Mouse (Mus musculus): ENCODE results near the gene Cap2.

DNA sequence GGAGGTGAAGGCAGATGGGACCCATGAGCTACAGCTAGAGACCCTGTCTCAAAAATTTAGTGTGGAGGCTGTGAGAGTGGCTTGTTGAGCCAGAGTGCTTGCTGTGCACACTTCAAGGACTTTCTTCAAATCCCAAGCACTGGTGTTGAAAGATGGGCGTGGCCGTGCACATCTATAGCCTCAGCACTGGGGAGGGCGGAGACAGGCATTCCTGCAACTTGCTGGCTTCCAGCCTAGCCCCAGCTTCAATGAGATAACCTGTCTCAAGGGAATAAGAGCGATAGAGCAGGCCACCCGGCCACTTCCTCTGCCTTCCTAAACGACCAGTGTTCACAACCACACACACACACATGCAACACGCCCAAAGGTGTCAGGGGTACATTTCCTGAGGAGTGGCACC is 14.5 kb downstream of the Cap2 start:
- TF ChIP-seq CTCF (IDR thresholded peaks at IDR 0.05; ENCODE audit: control insufficient read depth, insufficient read depth, insufficient read length), result no peak
- no peak for TF ChIP-seq MAX (IDR thresholded peaks at IDR 0.05)
- TF ChIP-seq FOSL1 (IDR thresholded peaks at IDR 0.05; ENCODE audit: insufficient read depth, low read length, poor library complexity, severe bottlenecking), result no peak
- TF ChIP-seq USF1 (IDR thresholded peaks at IDR 0.05; ENCODE audit: low read depth), result no peak
- no peak for TF ChIP-seq CEBPB (IDR thresholded peaks at IDR 0.05; ENCODE audit: low read depth)
- no peak for TF ChIP-seq MYOG (IDR thresholded peaks at IDR 0.05; ENCODE audit: control insufficient read depth, extremely low read depth, insufficient read length)

Data from C2C12 (cell line).